Mouse (Mus musculus) left cerebral cortex, postnatal 10 days (tissue): ENCODE measurements around the gene Zfp37. TPM values are rescaled to one million over a fixed set of nuclear protein-coding genes. Genes with fewer than 3 reads are reported as not detected.
"Not testable (repeated sequence)": the region's sequence is repeated elsewhere in the genome, so short reads cannot be mapped to it uniquely, and the experiment has no call there.

ENCODE experiments used
- DNase-seq, 2 experiments: peaks; one replicate each; pipeline ENCODE4 v3.0.0; 2021 to 2022; ENCODE audit warnings: low spot score in 2 of 2, mixed read lengths in 1 of 2; ENCODE audit errors: extremely low spot score in 1 of 2
- intact Hi-C: fragments of 180-260 bp; cut with DNase I; formaldehyde crosslinking; loops from one replicate; pipeline ENCODE4 v1.15.1; 2025
- total RNA-seq, 2 experiments: library from RNA; stranded (reverse); gene quantifications; 2 replicates each; pipeline ENCODE4 v1.2.3; 2021

Zfp37 gene
- total RNA-seq, 2 experiments from 2014 or later, result 22.3 to 22.9 TPM

DNA sequence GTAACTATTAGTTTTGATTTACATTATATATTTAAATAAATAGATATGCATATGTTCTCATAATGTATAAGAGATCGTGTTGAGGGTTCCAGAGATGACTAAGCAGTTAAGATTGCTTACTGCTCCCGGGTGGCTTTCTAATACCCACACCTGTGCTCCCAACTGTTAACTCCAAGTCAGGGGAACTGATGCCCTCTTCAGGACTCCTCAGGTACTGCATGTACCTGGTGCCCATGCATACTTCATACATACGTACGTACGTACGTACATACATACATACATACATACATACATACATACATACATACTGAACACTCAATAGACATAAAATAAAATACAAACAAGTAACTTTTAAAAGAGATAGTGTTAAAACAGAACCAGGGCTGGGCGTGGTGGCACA lies 1.4 kb downstream of the Zfp37 start:
- intact Hi-C loops, result no loop called here
- DNase-seq, result no peak

DNA sequence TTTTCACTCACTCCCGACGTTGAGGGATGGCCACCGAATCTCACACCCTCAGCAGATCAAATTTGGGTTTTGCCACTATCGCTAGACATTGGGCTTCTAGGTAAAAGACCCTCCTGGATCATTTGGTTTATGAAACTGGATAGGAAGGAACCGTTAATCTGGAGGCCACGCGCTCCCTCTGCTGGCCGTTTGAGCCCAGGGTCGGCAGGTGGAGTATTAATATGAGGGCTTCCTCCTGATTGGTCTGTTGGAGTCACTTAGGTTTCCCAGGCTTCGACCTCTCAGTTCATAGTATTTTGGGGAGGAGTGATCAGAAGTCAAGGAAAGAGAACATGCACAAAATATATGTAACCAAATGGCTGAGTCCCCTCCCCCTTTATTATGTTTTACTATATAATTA lies 2.5 kb downstream of the Zfp37 start:
- DNase-seq, result peak in 1 of 2 experiments; percentile 52
- intact Hi-C loops, result no loop called here

DNA sequence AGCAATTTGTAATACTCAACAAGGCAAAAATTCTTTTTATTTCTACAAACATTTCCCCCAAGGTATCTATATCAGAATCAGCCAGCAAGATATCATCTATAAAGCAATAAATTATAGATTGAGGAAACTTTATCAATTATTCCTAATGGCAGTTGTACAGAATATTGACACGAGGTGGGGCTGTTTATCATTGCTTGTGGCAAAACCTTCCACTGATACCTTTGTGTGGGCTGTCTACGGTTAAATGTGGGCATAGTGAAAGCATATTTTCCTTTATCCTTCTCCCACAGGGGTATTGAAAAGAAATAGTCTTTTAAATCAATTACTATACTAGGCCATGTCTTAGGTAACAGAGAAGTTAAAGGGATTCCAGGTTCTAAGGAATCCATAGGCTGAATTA lies 17.4 kb downstream of the Zfp37 start:
- intact Hi-C loops, result no loop called here
- DNase-seq, result no peak

DNA sequence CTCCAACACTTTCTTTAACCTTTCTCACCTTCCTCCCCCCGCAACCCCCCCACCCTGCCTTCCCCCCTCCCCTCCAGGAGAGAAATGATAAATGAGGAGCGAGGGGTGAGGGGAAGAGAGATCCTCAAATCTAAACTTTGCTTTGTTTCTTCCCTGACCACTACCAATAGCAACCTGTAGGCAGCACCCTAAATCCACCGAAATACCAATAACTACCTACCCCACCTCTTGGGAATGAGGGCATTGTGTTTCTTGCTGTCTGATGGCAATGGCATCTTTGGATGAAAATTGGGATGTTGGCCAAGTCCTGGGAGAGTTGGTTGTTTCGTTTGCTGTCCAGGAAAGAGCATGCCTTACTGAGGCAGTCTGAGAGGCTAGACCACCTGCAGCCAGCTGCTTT lies 20.8 kb downstream of the Zfp37 start:
- intact Hi-C loops, result no loop called here
- no peak for DNase-seq

DNA sequence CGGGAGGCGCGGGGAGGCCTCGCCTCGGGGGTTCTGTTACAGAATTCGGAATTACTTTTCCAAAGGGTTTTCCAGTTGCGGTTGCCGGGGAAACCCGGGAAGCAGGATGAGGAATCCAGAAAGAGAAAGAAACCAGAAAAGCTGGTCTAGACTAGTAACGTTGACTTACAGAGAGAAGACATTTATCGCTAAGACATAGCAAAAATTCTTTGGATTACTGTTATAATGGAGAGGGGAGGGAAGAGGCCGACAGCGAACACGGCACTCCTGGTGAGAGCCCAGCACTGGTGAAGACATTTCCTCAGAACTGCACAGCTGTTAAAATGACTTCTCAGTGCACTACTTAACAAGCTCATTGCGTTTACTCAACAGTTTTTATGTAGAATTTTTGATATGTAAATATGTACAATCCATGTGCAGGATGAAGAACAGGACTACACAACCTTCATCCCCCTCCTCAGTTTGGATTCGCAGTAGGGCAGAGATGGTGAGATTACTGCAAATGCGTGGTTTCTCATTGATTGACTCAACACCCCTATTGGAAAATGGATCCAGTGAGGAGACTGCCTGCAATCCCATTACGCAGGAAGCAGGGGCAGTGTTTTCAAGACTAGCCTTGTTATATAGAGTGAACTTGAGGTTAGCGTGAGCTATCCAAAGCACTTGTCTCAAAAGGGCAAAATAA lies 22.0 kb downstream of the Zfp37 start:
- DNase-seq, result peak in 1 of 2 experiments; percentile 11
- intact Hi-C loops, result loop anchor here (5.0 to 10.0 kb wide), 2 partner anchors 76 to 198 kb away; partner anchors contain the start of genes Cdc26 and Prpf4

DNA sequence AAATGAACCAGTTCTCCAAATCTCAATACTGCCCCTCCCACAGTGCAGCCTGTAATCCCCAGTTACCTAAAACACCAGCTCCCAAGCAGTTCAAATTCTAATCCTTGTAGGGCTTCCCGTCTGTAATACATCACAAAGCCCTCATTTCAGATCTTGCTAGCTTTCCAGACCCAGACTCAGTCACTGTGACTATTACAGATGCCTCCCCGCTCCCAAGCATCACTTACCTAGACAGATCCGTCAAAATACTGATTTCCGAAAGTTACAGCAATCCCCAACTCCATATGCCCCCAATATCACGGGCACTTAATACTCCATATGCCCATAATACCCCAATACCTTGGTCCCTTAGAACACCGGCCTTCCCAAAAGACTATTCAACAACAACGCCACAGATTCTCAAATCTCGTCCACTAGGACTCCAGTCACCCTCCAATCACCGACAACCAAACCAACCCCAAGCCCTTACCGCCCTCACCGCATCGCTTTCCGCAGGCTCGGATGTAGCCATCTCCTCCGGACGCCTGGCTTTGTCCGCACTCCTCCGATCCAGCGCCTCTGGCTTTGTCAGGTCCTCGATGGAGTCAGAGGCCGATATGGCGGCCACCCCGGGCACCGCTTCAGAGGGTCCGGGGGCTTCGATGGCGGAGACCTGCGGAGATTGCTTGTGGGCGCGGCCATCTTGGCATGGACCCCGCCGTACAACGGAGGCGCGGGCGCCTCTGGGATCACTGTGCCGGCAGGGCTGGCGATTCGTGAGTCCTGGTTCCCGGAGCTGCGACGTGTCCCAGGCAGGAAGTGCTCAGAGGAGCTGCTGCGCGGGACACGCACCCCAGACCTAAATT lies 22.8 kb downstream of the Zfp37 start:
- intact Hi-C loops, result loop anchor here (5.0 to 10.0 kb wide), 2 partner anchors 77 to 199 kb away; partner anchors contain the start of genes Cdc26 and Prpf4
- DNase-seq, result peak; percentile 90 to 94

DNA sequence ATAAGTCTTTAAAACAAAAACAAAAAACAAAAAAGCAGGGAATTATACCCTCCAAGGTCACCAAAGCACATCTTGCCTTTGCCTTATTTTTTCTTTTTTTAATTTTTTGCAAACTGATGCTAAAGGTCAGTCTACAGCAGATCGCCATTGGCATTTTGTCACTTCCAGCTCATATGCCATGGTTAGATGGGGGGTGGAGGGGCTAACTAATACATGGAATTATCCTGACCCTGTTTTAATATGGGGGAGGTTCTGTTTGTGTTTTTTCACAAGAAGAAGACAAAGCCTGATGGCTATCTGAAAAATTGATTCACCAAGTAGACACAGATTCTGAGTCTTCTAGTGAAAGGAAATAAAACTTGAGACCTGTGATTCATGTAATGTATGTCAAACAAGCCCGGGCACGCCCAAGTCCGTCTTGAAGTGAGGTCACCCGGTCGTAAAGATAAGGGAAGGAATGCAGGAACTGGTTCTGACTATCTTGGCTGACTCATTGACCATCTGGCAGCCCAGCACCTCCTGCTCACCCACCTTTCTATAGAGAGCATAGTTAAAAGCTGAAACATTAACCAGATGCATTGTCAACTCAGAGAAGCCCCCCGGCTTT lies 30.8 kb downstream of the Zfp37 start:
- intact Hi-C loops, result loop anchor here (10.0 kb wide), 1 partner anchor 85 kb away; no protein-coding TSS in a partner anchor
- no peak for DNase-seq

DNA sequence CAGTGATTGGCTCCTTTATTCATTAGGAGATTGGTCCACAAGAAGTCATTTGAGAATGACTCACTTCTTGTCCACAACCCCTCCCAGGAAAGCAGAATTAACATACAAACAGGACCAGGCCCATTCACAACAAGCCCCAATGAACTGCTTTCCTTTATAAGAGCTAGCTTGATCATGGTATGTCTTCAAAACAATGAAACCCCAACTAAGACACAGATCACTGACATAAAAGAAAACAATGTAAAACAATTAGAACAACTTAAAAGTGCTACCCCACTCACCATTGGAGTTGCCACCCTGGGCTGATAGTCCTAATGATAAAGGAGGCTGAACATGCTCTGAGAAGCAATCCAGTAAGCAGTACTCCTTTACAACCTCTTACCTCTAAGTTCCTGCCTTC lies 42.1 kb downstream of the Zfp37 start:
- intact Hi-C loops, result no loop called here
- no peak for DNase-seq

DNA sequence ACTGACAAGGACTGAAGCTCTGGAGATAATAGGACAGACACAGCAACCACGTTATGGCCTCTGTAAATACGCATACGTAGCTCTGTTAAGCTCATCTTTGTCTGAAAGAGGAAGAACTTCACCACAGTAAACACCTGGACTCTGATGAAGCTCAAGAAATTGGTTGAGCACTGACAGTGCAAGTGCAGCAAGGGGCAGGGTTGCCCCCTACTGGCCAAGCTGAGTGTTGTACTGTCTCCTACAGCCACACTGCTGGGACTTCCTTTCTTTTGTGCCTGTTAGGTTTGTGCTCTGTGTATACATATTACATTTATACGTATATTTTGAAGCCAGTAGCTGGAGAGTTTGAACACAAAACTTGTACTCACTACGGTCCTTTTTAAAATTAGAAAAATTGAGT lies 53.6 kb downstream of the Zfp37 start:
- peak in 1 of 2 experiments; percentile 31 for DNase-seq
- intact Hi-C loops, result no loop called here

DNA sequence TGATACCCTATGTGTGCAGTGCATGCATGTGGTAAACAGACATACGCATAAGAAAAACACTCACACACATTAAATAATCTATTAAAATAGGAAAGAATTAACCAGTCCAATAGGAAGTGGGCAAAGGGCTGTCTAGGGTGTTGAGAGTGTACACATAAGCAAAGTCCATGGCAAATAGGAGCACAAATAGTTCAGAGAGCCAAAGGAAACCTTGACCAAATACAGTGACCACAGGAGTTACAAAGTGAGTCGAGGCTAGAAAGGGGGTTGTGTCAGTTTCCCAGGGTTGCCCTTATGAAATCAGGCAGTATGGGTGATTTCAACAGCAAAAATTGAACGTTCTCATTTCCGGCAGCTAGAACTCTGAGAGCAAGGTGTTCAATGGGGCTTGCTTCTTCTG lies 56.4 kb downstream of the Zfp37 start:
- intact Hi-C loops, result no loop called here
- DNase-seq, result no peak

DNA sequence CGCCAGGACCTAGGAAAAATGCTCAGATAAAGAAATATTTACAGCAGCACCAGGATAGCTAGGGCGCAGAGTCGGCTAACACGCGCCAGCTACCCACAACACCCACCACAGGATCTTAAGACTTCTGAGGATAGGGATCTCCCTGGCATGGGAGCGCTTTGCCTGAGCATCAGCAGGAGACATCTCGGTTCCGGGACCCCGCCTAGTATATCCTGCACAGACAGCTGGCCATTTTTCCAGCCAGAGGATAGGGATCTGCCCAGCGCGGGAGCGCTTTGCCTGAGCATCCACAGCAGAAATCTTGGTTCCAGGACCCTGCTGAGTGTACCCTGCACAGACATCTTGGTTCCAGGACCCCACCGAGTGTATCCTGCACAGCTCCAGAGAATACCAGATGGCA lies 63.2 kb downstream of the Zfp37 start:
- DNase-seq, intact Hi-C loops: not testable (repeated sequence)

DNA sequence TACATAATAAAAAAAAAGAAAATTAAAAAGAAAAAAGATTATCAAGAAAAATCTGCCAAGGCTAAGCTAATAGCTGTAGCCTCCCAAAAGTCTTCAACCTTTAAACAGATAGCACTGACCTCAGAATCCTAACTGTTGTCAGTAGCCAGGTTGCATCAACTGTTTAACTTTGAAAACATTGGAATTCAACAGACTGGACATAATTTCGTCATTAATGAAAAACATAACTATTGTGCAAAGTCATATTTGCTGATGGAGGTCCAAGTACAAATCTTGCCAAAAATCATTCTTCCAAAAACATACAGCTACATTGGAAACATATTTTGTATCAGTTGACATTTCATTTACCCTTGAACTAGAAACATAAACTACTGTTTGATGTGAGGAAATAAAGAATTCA lies 72.4 kb downstream of the Zfp37 start:
- intact Hi-C loops, result no loop called here
- no peak for DNase-seq

DNA sequence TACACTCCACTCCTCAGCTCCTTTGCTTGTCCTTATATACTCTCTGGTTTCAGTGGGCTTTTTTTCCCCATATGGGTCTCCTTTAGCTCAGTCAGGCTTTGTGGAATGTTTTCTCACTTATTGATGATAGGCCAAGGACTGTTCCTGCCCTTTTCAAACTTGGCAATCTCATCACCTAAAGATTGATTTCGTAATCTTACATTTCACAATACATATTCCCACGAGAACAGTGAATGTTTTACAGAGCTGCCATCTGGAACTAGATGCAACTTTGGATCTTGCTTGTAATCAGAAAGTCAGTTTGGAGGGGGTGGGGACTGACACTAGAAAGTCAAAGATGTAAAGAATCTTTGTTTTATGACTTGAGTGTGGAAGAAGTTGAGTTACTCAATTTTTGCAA lies 80.0 kb downstream of the Zfp37 start, which contains the start of gene Mup21:
Gene Mup21, minus strand, starts transcription at position 53 of the 400 bp plus-strand sequence.
- no peak for DNase-seq
- intact Hi-C loops, result no loop called here

Other genes starting within 250 kb of the Zfp37 start
- gene Mup20, start 176.9 kb downstream of the Zfp37 start, total RNA-seq, result not detected
- gene Mup3, start 143.7 kb downstream of the Zfp37 start, total RNA-seq, result not detected
- not detected for gene Mup21, start 80.2 kb downstream of the Zfp37 start, total RNA-seq
- gene Slc31a2, start 31.5 kb upstream of the Zfp37 start, total RNA-seq, result 1 to 10 TPM; 8.5 to 9.4 TPM
- 10 to 100 TPM; 37.2 to 38.8 TPM for gene Fkbp15, start 129.5 kb upstream of the Zfp37 start, total RNA-seq
- gene Slc31a1, start 129.7 kb upstream of the Zfp37 start, total RNA-seq, result 10 to 100 TPM; 32.7 TPM
- gene Cdc26, start 177.6 kb upstream of the Zfp37 start, total RNA-seq, result 10 to 100 TPM; 43.1 to 52.3 TPM
- gene Prpf4, start 177.8 kb upstream of the Zfp37 start, total RNA-seq, result 10 to 100 TPM; 13.1 to 13.7 TPM
- gene Rnf183, start 204.2 kb upstream of the Zfp37 start, total RNA-seq, result not detected
- gene Wdr31, start 239.8 kb upstream of the Zfp37 start, total RNA-seq, result 10 to 100 TPM; 10.4 to 12.9 TPM
- under 1 TPM; 0.32 to 0.45 TPM for gene Bspry, start 249.0 kb upstream of the Zfp37 start, total RNA-seq